Mouse (Mus musculus): ENCODE results near the gene Zfp536.

The Zfp536 gene

GRCm38 (mm10) chr7:37473311-37474084, 299.9 kb downstream of the Zfp536 start:
- no peak for DNase-seq (ENCODE audit: low spot score in 2 of 2)

GRCm38 (mm10) chr7:37471726-37472125, 301.7 kb downstream of the Zfp536 start:
- no peak for DNase-seq (ENCODE audit: low spot score in 2 of 2)

GRCm38 (mm10) chr7:37466477-37467243, 306.8 kb downstream of the Zfp536 start:
- no peak for DNase-seq (ENCODE audit: low spot score in 2 of 2)

GRCm38 (mm10) chr7:37464186-37464721, 309.2 kb downstream of the Zfp536 start:
- no peak for DNase-seq (ENCODE audit: low spot score in 2 of 2)

- no peak for DNase-seq (ENCODE audit: low spot score in 2 of 2)
These were observed 325.9 kb downstream of the Zfp536 start for GRCm38 (mm10) chr7:37447523-37447922.

- no peak for DNase-seq (ENCODE audit: low spot score in 2 of 2)
These were observed 333.5 kb downstream of the Zfp536 start for GRCm38 (mm10) chr7:37439912-37440311.

GRCm38 (mm10) chr7:37439117-37439844, 334.2 kb downstream of the Zfp536 start:
- no peak for DNase-seq (ENCODE audit: low spot score in 2 of 2)

GRCm38 (mm10) chr7:37437887-37438286, 335.6 kb downstream of the Zfp536 start:
- no peak for DNase-seq (ENCODE audit: low spot score in 2 of 2)

GRCm38 (mm10) chr7:37433156-37433555, 340.3 kb downstream of the Zfp536 start:
- DNase-seq (ENCODE audit: low spot score in 2 of 2) = no peak

GRCm38 (mm10) chr7:37431471-37431870, 342.0 kb downstream of the Zfp536 start:
- DNase-seq (ENCODE audit: low spot score in 2 of 2) = no peak

GRCm38 (mm10) chr7:37426061-37426460, 347.4 kb downstream of the Zfp536 start:
- DNase-seq (ENCODE audit: low spot score in 2 of 2) = no peak

- DNase-seq (ENCODE audit: low spot score in 2 of 2) = no peak
These were observed 350.5 kb downstream of the Zfp536 start for GRCm38 (mm10) chr7:37422966-37423365.

All from right cerebral cortex, adult 2 months (tissue).